Mouse (Mus musculus) intestine, embryonic 14.5 days (tissue): ENCODE data around the gene Dnajc6. TPM values are rescaled to one million over a fixed set of nuclear protein-coding genes. Genes with fewer than 3 reads are reported as not detected.

Experiments used
- ATAC-seq: fragments of 200-750 bp; cut with Nextera tagmentation; replicated peaks from 2 replicates; pipeline ENCODE4 v1.8.0; 2017; ENCODE audit warnings: low read depth, moderate number of reproducible peaks, moderate TSS enrichment, moderate library complexity; ENCODE audit not compliant: low FRiP score, low TSS enrichment
- DNase-seq: peaks from one replicate; pipeline ENCODE4 v3.0.0-alpha.2; 2018; ENCODE audit warnings: low spot score
- H3K27ac ChIP-seq: fragments of 300-500 bp; sonication (generic); 2 replicates; pipeline ENCODE4 v1.5.1; 2014; ENCODE audit warnings: low read depth, mild to moderate bottlenecking, control low read depth
- H3K27me3 ChIP-seq: fragments of 300-500 bp; sonication (generic); replicated peaks from 2 replicates; pipeline ENCODE4 v1.6.1; 2014; ENCODE audit warnings: low read length, control low read depth; ENCODE audit not compliant: control insufficient read depth, insufficient read depth
- H3K36me3 ChIP-seq: fragments of 300-500 bp; sonication (generic); 2 replicates; pipeline ENCODE4 v1.6.1; 2014; ENCODE audit warnings: low read length, control low read depth; ENCODE audit not compliant: control insufficient read depth, insufficient read depth
- H3K4me1 ChIP-seq: fragments of 300-500 bp; sonication (generic); replicated peaks from 2 replicates; pipeline ENCODE4 v1.6.1; 2014; ENCODE audit warnings: low read length, control low read depth, mixed read lengths; ENCODE audit not compliant: control insufficient read depth, insufficient read depth
- H3K4me2 ChIP-seq: fragments of 300-500 bp; sonication (generic); 2 replicates; pipeline ENCODE4 v1.6.1; 2014; ENCODE audit warnings: low read length
- H3K4me3 ChIP-seq: fragments of 300-500 bp; sonication (generic); 2 replicates; pipeline ENCODE4 v1.5.1; 2014; ENCODE audit warnings: low read depth, low read length, control low read depth, mixed read lengths
- H3K9ac ChIP-seq: fragments of 300-500 bp; sonication (generic); 2 replicates; pipeline ENCODE4 v1.6.1; 2014; ENCODE audit warnings: mild to moderate bottlenecking, low read length
- H3K9me3 ChIP-seq: fragments of 300-500 bp; sonication (generic); 2 replicates; pipeline ENCODE4 v1.6.1; 2016; ENCODE audit warnings: low read length, control low read depth; ENCODE audit not compliant: control insufficient read depth
- WGBS: fragments of 180-500 bp; shearing (Covaris S2); extraction: QIAGEN DNeasy Blood & Tissue Kit; methylation state at CpG from one replicate; pipeline ENCODE4 v1.1.7; 2014; 5-methylcytosine and 5-hydroxymethylcytosine counted together
- polyA plus RNA-seq: library from polyadenylated mRNA; unstranded; fragments of >200 nt; fragmentation: Nextera tagmentation; extraction: Ambion mirVana; gene quantifications from 2 replicates; pipeline ENCODE4 v1.2.1, GENCODE M21; 2014

Gene Dnajc6
- polyA plus RNA-seq, 1 experiment from 2014 or later, result 1.5 TPM

GRCm38 (mm10) chr4:101584524-101585454 lies 88.3 kb downstream of the Dnajc6 start:
- H3K27ac ChIP-seq, result no peak overlapping the region
- WGBS, result 55% methylated on average over 19 of the region's 19 CpGs
- no peak overlapping the region for H3K4me2 ChIP-seq
- H3K36me3 ChIP-seq, result no peaks in the 10 kb centered on the region
- DNase-seq (no peak), ATAC-seq (no peak)
- H3K27me3 ChIP-seq, result no peaks in the 10 kb centered on the region
- H3K4me3 ChIP-seq, result no peak overlapping the region
- no peaks in the 10 kb centered on the region for H3K4me1 ChIP-seq
- H3K9me3 ChIP-seq, result no peaks in the 10 kb centered on the region
- no peak overlapping the region for H3K9ac ChIP-seq

- H3K4me3 ChIP-seq, result no peak overlapping the region
- no peak overlapping the region for H3K9ac ChIP-seq
- H3K4me2 ChIP-seq, result no peak overlapping the region
- H3K27me3 ChIP-seq, result no peaks in the 10 kb centered on the region
- ATAC-seq (no peak), DNase-seq (no peak)
- H3K4me1 ChIP-seq, result no peaks in the 10 kb centered on the region
- no peak overlapping the region for H3K27ac ChIP-seq
- H3K36me3 ChIP-seq, result no peaks in the 10 kb centered on the region
- H3K9me3 ChIP-seq, result no peaks in the 10 kb centered on the region
- WGBS, result 52% methylated on average over 8 of the region's 8 CpGs
Observed at GRCm38 (mm10) chr4:101585455-101586184, 89.2 kb downstream of the Dnajc6 start.

- Histone ChIP-seq H3K27me3 (no peaks in the 10 kb centered on the region), H3K9ac (no peak overlapping the region), H3K4me2 (no peak overlapping the region), H3K4me1 (no peaks in the 10 kb centered on the region), H3K9me3 (no peaks in the 10 kb centered on the region), H3K27ac (no peak overlapping the region), H3K36me3 (no peaks in the 10 kb centered on the region), H3K4me3 (no peak overlapping the region)
- WGBS, result 73% methylated on average over 8 of the region's 8 CpGs
- ATAC-seq (no peak), DNase-seq (no peak)
Observed at GRCm38 (mm10) chr4:101588932-101589331, 92.5 kb downstream of the Dnajc6 start.

GRCm38 (mm10) chr4:101589771-101590170 lies 93.3 kb downstream of the Dnajc6 start:
- no peaks in the 10 kb centered on the region for H3K4me1 ChIP-seq
- no peak for ATAC-seq
- no peaks in the 10 kb centered on the region for H3K27me3 ChIP-seq
- no peaks in the 10 kb centered on the region for H3K36me3 ChIP-seq
- DNase-seq, result no peak
- H3K9me3 ChIP-seq, result no peaks in the 10 kb centered on the region
- no peak overlapping the region for H3K4me2 ChIP-seq
- no peak overlapping the region for H3K27ac ChIP-seq
- 96% methylated on average over 3 of the region's 3 CpGs for WGBS
- H3K9ac ChIP-seq, result no peak overlapping the region
- H3K4me3 ChIP-seq, result no peak overlapping the region

- no peak for ATAC-seq
Observed at GRCm38 (mm10) chr4:101591400-101591799, 95.0 kb downstream of the Dnajc6 start.

GRCm38 (mm10) chr4:101592466-101592865 lies 96.0 kb downstream of the Dnajc6 start:
- no peaks in the 10 kb centered on the region for H3K4me1 ChIP-seq
- no peak overlapping the region for H3K9ac ChIP-seq
- no peak overlapping the region for H3K4me2 ChIP-seq
- H3K4me3 ChIP-seq, result no peak overlapping the region
- no peak overlapping the region for H3K27ac ChIP-seq
- H3K36me3 ChIP-seq, result no peaks in the 10 kb centered on the region
- DNase-seq (no peak), ATAC-seq (no peak)
- WGBS, result 79% methylated on average over 3 of the region's 3 CpGs
- no peaks in the 10 kb centered on the region for H3K9me3 ChIP-seq
- no peaks in the 10 kb centered on the region for H3K27me3 ChIP-seq

More at GRCm38 (mm10) chr4:101591400-101591799, 95.0 kb downstream of the Dnajc6 start:
- no peak overlapping the region for H3K9ac ChIP-seq
- no peak overlapping the region for H3K4me3 ChIP-seq
- no peaks in the 10 kb centered on the region for H3K4me1 ChIP-seq
- no peaks in the 10 kb centered on the region for H3K9me3 ChIP-seq
- no peak for DNase-seq
- 91% methylated on average over 1 of the region's 1 CpGs for WGBS
- H3K27ac ChIP-seq, result no peak overlapping the region
- H3K27me3 ChIP-seq, result no peaks in the 10 kb centered on the region
- no peak overlapping the region for H3K4me2 ChIP-seq
- no peaks in the 10 kb centered on the region for H3K36me3 ChIP-seq

GRCm38 (mm10) chr4:101601758-101602157 lies 105.3 kb downstream of the Dnajc6 start:
- H3K9me3 ChIP-seq, result no peaks in the 10 kb centered on the region
- ATAC-seq (no peak), DNase-seq (no peak)
- H3K4me2 ChIP-seq, result no peak overlapping the region
- H3K4me3 ChIP-seq, result no peak overlapping the region
- no peak overlapping the region for H3K9ac ChIP-seq
- H3K27me3 ChIP-seq, result no peaks in the 10 kb centered on the region
- H3K27ac ChIP-seq, result no peak overlapping the region
- no peaks in the 10 kb centered on the region for H3K4me1 ChIP-seq
- H3K36me3 ChIP-seq, result no peaks in the 10 kb centered on the region

GRCm38 (mm10) chr4:101603635-101604034 lies 107.2 kb downstream of the Dnajc6 start:
- WGBS, result 77% methylated on average over 3 of the region's 3 CpGs
- Histone ChIP-seq H3K4me3 (no peak overlapping the region), H3K9ac (no peak overlapping the region), H3K27me3 (no peaks in the 10 kb centered on the region), H3K36me3 (no peaks in the 10 kb centered on the region), H3K27ac (no peak overlapping the region), H3K4me2 (no peak overlapping the region), H3K9me3 (no peaks in the 10 kb centered on the region), H3K4me1 (no peaks in the 10 kb centered on the region)
- DNase-seq (no peak), ATAC-seq (no peak)
